In the genomic region with DNA sequence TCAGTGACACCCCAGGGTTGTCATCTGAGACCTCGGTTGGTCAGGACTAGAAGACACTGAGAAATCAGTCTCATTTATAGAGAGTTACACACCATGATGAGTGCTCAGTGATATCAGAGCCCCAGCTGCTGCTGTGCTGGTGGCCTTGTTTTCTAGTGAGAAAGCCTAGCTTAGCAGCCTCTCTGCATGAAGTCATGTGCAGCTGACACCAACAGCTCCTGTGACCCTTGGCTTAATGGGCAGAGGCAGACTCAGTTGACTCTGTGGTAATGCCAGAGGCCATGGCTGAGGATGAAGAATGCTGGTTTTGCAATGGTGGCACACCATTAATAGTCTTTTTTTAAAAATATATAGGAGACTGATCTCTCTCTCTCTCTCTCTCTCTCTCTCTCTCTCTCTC, we compare ENCODE assay signal across 29 mouse cellular contexts. TPM values are rescaled to one million over a fixed set of nuclear protein-coding genes. Genes with fewer than 3 reads are reported as not detected.
"Had no signal": no experiment of that assay in that cellular context is flagged by ENCODE, and none has a peak within 500 bp of the region (broad histone marks: within the 10 kb centered on the region; RNA-seq: fewer than 3 reads in every experiment).

No protein-coding gene starts in this region.

- H3K4me1 ChIP-seq: limb, embryonic 13.5 days; liver, embryonic 13.5 days; midbrain, embryonic 10.5 days; midbrain, embryonic 13.5 days; neural tube, embryonic 13.5 days had no signal

- H3K4me3 ChIP-seq: limb, embryonic 10.5 days; limb, embryonic 13.5 days; liver, embryonic 13.5 days; megakaryocyte, embryonic 14.5 days; midbrain, embryonic 10.5 days; midbrain, embryonic 13.5 days; myocyte; neural tube, embryonic 13.5 days had no signal

- H3K9me3 ChIP-seq: limb, embryonic 10.5 days; limb, embryonic 13.5 days; liver, embryonic 13.5 days; megakaryocyte, embryonic 14.5 days; midbrain, embryonic 10.5 days; midbrain, embryonic 13.5 days; neural tube, embryonic 13.5 days had no signal

- H3K36me3 ChIP-seq: limb, embryonic 10.5 days; limb, embryonic 13.5 days; liver, embryonic 13.5 days; midbrain, embryonic 10.5 days; midbrain, embryonic 13.5 days; neural tube, embryonic 13.5 days had no signal

- ATAC-seq: intestine, postnatal 0 days; midbrain, embryonic 13.5 days; midbrain, embryonic 16.5 days had no signal

- H3K9ac ChIP-seq: limb, embryonic 13.5 days; liver, embryonic 13.5 days; lung, embryonic 14.5 days; midbrain, embryonic 13.5 days; neural tube, embryonic 13.5 days had no signal

- H3K4me2 ChIP-seq: limb, embryonic 13.5 days; liver, embryonic 13.5 days; lung, embryonic 14.5 days; midbrain, embryonic 13.5 days; neural tube, embryonic 13.5 days had no signal

- H3K27me3 ChIP-seq: limb, embryonic 13.5 days; liver, embryonic 13.5 days; midbrain, embryonic 13.5 days; neural tube, embryonic 13.5 days had no signal

- H3K27ac ChIP-seq: kidney, postnatal 0 days; limb, embryonic 10.5 days; limb, embryonic 13.5 days; liver, embryonic 13.5 days; midbrain, embryonic 10.5 days; midbrain, embryonic 13.5 days; neural tube, embryonic 13.5 days had no signal

- DNase-seq: kidney, adult 2 months; kidney, postnatal 25 days; layer of hippocampus, postnatal 36 days; liver; liver, embryonic 13.5 days; lung, embryonic 14.5 days; thymus, adult 18-20 months; thymus, postnatal 36 days had no signal

RNA-seq across cellular contexts. Expression of gene Trpv3, which starts 22.4 kb away (rescaled TPM):
- total RNA-seq: monocyte, adult 5-6 weeks had no signal
- polyA plus RNA-seq: midbrain, embryonic 10.5 days; midbrain, embryonic 13.5 days had no signal

RNA-seq across cellular contexts. Expression of gene Aspa, which starts 39.8 kb away (rescaled TPM):
- polyA plus RNA-seq: limb, embryonic 10.5 days; midbrain, embryonic 10.5 days had no signal

RNA-seq across cellular contexts. Expression of gene Gm49340, which starts 39.9 kb away (rescaled TPM):
- total RNA-seq: layer of hippocampus, postnatal 36 days; left cerebral cortex, adult 8-10 months; left cerebral cortex, postnatal 14 days; monocyte, adult 5-6 weeks; neutrophil, adult 5-6 weeks had no signal
- polyA plus RNA-seq: intestine, postnatal 0 days; kidney, adult 2 months; kidney, embryonic 14.5 days; kidney, postnatal 0 days; limb, embryonic 10.5 days; limb, embryonic 13.5 days; liver, embryonic 13.5 days; liver, embryonic 16.5 days; lung, embryonic 14.5 days; midbrain, embryonic 10.5 days; midbrain, embryonic 13.5 days; midbrain, embryonic 16.5 days; myocyte; neural tube, embryonic 13.5 days; small intestine, adult 2 months; spleen, adult 2 months; stomach, embryonic 16.5 days; urinary bladder, adult 2 months had no signal

RNA-seq across cellular contexts. Expression of gene Spata22, which starts 39.9 kb away (rescaled TPM):
- total RNA-seq: layer of hippocampus, postnatal 36 days; left cerebral cortex, adult 8-10 months; left cerebral cortex, postnatal 14 days; monocyte, adult 5-6 weeks; neutrophil, adult 5-6 weeks had no signal
- polyA plus RNA-seq: kidney, adult 2 months; large intestine, adult 2 months; limb, embryonic 10.5 days; limb, embryonic 13.5 days; lung, embryonic 14.5 days; midbrain, embryonic 10.5 days; midbrain, embryonic 13.5 days; myocyte; small intestine, adult 2 months; spleen, adult 2 months had no signal

RNA-seq across cellular contexts. Expression of gene Trpv1, which starts 55.5 kb away (rescaled TPM):
- total RNA-seq: monocyte, adult 5-6 weeks; neutrophil, adult 5-6 weeks had no signal
- polyA plus RNA-seq: kidney, embryonic 14.5 days; kidney, postnatal 0 days; liver, embryonic 13.5 days; lung, embryonic 14.5 days; midbrain, embryonic 10.5 days; spleen, adult 2 months; stomach, embryonic 16.5 days had no signal
